Mouse (Mus musculus) limb, embryonic 13.5 days (tissue): ENCODE measurements at regions not wholly inside any gene's neighbourhood (a gene's known extent, or its start where the extent isn't known, plus 50 kb on each side); places are given as distances from the start of the nearest gene placed in this dataset.

ENCODE experiments used
- ATAC-seq: fragments of 200-750 bp; cut with Nextera tagmentation; 2 replicates; pipeline ENCODE4 v1.8.0; 2017; ENCODE audit warnings: low read depth, moderate number of reproducible peaks, moderate TSS enrichment; ENCODE audit not compliant: low FRiP score
- H3K27ac ChIP-seq: fragments of 300-500 bp; sonication (generic); 2 replicates; pipeline ENCODE4 v1.5.1; 2015; ENCODE audit warnings: inconsistent platforms, mild to moderate bottlenecking, moderate library complexity
- H3K27me3 ChIP-seq: fragments of 300-500 bp; sonication (generic); 2 replicates; pipeline ENCODE4 v1.6.1; 2015; ENCODE audit warnings: mild to moderate bottlenecking, inconsistent platforms
- H3K36me3 ChIP-seq: fragments of 300-500 bp; sonication (generic); 2 replicates; pipeline ENCODE4 v1.6.1; 2015; ENCODE audit warnings: inconsistent platforms, mild to moderate bottlenecking, moderate library complexity
- H3K4me1 ChIP-seq: fragments of 300-500 bp; sonication (generic); 2 replicates; pipeline ENCODE4 v1.6.1; 2015; ENCODE audit warnings: inconsistent platforms
- H3K4me2 ChIP-seq: fragments of 300-500 bp; sonication (generic); replicated peaks from 2 replicates; pipeline ENCODE4 v1.6.1; 2015; ENCODE audit warnings: inconsistent platforms, mild to moderate bottlenecking, moderate library complexity
- H3K4me3 ChIP-seq: fragments of 300-500 bp; sonication (generic); 2 replicates; pipeline ENCODE4 v1.5.1; 2015; ENCODE audit warnings: moderate library complexity, mild to moderate bottlenecking, inconsistent platforms
- H3K9ac ChIP-seq: fragments of 300-500 bp; sonication (generic); 2 replicates; pipeline ENCODE4 v1.6.1; 2015; ENCODE audit warnings: mild to moderate bottlenecking, inconsistent platforms
- H3K9me3 ChIP-seq: fragments of 300-500 bp; sonication (generic); 2 replicates; pipeline ENCODE4 v1.6.1; 2016; ENCODE audit warnings: inconsistent platforms
- WGBS: fragments of 180-500 bp; shearing (Covaris S2); methylation state at CpG from one replicate; pipeline ENCODE4 v1.1.7; 2015; 5-methylcytosine and 5-hydroxymethylcytosine counted together

DNA sequence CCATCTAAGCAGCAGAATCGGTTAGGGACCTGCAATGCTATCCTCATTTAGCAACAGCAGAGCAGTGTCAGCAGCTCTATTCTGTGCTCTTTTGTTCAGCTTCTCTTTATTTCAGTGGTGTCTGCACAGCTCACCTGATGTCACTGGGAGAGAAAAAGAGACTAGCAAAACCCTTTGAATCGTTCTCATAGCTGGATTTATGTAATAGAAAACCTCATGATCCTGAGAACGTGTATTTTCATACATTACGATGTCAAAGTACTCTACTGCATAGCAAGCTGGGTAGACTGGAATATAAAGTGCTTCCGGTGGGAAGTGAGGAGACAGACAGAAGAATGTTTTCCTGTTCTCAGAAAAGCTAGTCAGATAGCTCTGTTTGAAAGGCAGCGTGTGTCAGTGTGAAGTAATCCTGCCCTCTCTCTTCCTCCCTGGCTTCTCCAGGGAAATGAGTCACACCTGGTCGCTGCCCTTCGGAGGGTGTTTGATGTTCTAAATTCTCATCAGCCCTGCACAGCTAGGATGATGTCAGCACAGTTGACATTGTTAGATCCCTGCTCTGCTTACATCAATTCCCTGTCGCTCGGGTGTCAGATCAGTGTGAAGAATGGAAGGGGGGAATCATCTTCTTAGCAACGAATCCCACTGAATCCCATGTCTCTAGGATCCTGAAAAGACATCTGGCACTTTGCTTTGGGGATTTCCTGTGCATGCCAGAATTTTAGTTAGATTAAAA is 129.6 kb upstream of the Zbtb20 start:
- no peaks in the 10 kb centered on the region for H3K27me3 ChIP-seq
- no peak for ATAC-seq
- no peak overlapping the region for H3K4me3 ChIP-seq
- H3K4me1 ChIP-seq: peaks cover 4% of the 10 kb centered on the region
- no peaks in the 10 kb centered on the region for H3K9me3 ChIP-seq
- no peak overlapping the region for H3K4me2 ChIP-seq
- 52% methylated on average over 11 of the region's 11 CpGs for WGBS
- no peaks in the 10 kb centered on the region for H3K36me3 ChIP-seq
- no peak overlapping the region for H3K9ac ChIP-seq
- no peak overlapping the region for H3K27ac ChIP-seq

DNA sequence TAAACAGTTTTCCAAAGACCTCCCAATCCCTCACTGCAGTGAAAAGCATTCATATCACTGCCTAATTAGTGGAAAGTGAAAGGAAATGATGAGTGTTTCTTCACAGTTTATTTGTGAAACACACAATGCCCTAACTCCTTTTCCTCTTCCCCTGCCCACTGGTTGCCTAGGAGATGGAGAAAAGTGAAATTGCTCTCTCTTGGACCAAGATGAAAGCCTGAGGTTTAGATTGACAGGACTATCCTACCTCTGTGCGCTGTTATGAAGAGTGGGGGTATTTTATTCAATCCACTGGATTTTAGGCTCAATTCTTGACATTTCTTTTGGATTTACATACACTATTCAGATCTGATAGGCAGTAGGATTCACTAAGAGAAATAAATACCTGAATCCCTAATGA is 132.1 kb upstream of the Zbtb20 start:
- ATAC-seq: no peak
- H3K4me2 ChIP-seq: no peak overlapping the region

DNA sequence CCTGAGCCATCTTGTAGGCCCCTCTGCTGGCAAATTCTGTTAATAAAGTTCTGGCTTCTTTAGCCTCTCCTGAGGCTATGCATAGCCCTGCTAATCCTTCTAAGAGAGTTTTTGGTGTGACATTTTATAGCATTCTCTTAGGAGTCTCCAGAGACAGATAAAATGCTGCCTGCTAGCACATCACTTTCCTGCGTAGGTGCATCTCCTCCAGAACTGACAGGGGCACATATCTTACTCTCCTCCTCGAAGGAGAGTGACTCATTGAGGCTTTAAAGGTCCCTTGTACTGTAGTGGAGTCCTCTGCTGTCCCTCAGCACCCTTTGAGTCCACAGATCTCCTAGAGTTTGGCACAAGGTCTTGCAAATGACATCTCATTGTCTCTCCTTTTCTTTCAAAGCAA is 132.6 kb upstream of the Zbtb20 start:
- 65% methylated on average over 2 of the region's 2 CpGs for WGBS
- no peaks in the 10 kb centered on the region for H3K27me3 ChIP-seq
- no peak overlapping the region for H3K4me3 ChIP-seq
- no peak overlapping the region for H3K27ac ChIP-seq
- no peak for ATAC-seq
- no peak overlapping the region for H3K4me2 ChIP-seq
- peaks cover 4% of the 10 kb centered on the region for H3K4me1 ChIP-seq
- no peaks in the 10 kb centered on the region for H3K9me3 ChIP-seq
- H3K9ac ChIP-seq: no peak overlapping the region
- no peaks in the 10 kb centered on the region for H3K36me3 ChIP-seq

More for the DNA sequence above, 132.1 kb upstream of the Zbtb20 start:
- no peak overlapping the region for H3K4me3 ChIP-seq
- no peaks in the 10 kb centered on the region for H3K36me3 ChIP-seq
- peaks cover 4% of the 10 kb centered on the region for H3K4me1 ChIP-seq
- 87% methylated on average over 1 of the region's 1 CpGs for WGBS
- H3K27ac ChIP-seq: no peak overlapping the region
- H3K9me3 ChIP-seq: no peaks in the 10 kb centered on the region
- no peaks in the 10 kb centered on the region for H3K27me3 ChIP-seq
- no peak overlapping the region for H3K9ac ChIP-seq

DNA sequence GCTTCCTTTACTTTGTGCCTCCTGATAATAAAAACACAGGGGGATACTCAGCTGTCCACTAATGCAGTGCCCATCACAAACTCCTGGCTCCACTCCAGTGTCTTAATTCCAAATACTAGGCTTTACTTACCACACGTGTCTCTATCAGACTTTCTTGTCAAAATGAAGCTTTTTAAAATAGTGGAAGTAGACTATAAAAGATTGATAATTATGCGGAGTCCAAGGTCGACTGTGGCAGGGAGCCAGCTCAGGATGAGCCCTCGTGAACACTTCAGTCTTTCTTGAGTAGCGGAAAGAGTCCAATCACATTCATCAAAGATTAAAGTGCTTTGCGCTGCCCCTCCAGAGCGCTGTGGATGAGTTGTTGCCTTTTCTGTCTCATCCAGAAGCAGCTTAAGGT is 147.9 kb upstream of the Zbtb20 start:
- ATAC-seq: no peak
- no peak overlapping the region for H3K4me3 ChIP-seq
- WGBS: 89% methylated on average over 7 of the region's 7 CpGs
- no peaks in the 10 kb centered on the region for H3K4me1 ChIP-seq
- no peaks in the 10 kb centered on the region for H3K27me3 ChIP-seq
- no peak overlapping the region for H3K4me2 ChIP-seq
- H3K9ac ChIP-seq: no peak overlapping the region
- no peak overlapping the region for H3K27ac ChIP-seq
- no peaks in the 10 kb centered on the region for H3K36me3 ChIP-seq
- no peaks in the 10 kb centered on the region for H3K9me3 ChIP-seq

DNA sequence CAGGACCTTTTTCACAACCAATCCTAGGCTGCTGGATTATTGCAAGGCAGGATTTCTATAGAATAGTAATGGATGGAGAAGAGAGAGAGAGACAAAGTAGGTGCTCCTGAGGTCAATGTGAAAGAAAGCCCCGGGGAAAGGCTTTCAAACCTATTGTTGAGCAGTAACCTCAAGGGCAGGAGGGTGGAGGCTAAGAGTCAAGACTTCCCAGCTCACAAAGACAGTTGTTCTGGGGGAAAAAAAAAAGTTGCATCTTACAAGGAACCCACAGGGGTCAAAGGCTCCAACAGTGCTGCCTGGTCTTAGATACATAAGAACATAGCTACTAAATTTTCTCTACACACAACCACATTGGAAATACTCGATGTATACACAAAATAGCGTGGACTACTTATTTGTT is 155.8 kb upstream of the Zbtb20 start:
- no peak overlapping the region for H3K9ac ChIP-seq
- WGBS: 87% methylated on average over 3 of the region's 3 CpGs
- no peak for ATAC-seq

DNA sequence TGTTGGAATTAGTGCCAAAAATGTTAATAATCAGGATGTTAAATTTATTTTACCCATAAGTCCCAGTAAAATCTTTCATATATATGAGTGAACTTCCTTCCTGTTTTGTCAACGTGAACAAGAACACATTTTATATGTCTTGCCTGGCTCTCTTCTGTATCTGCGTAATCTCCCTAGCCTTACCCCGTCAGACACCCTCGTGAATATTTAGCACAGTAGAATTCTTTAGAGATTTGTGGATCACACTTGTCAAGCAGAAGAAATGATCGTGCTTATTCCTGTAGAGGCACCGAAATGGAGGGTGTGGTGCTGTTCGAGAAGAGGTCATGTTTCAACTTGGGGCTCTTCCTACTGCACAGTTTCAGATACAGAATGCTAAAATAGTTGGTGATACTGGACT is 157.2 kb upstream of the Zbtb20 start:
- Histone ChIP-seq H3K27me3 (no peaks in the 10 kb centered on the region), H3K4me2 (no peak overlapping the region), H3K9me3 (no peaks in the 10 kb centered on the region), H3K27ac (no peak overlapping the region), H3K9ac (no peak overlapping the region), H3K4me3 (no peak overlapping the region), H3K36me3 (no peaks in the 10 kb centered on the region), H3K4me1 (no peaks in the 10 kb centered on the region; the same call in 1 of the 2 replicates)
- 77% methylated on average over 7 of the region's 7 CpGs for WGBS
- ATAC-seq: no peak

More for the DNA sequence above, 155.8 kb upstream of the Zbtb20 start:
- Histone ChIP-seq H3K4me3 (no peak overlapping the region), H3K4me2 (no peak overlapping the region), H3K27ac (no peak overlapping the region), H3K27me3 (no peaks in the 10 kb centered on the region), H3K9me3 (no peaks in the 10 kb centered on the region), H3K4me1 (no peaks in the 10 kb centered on the region; the same call in 1 of the 2 replicates), H3K36me3 (no peaks in the 10 kb centered on the region)

DNA sequence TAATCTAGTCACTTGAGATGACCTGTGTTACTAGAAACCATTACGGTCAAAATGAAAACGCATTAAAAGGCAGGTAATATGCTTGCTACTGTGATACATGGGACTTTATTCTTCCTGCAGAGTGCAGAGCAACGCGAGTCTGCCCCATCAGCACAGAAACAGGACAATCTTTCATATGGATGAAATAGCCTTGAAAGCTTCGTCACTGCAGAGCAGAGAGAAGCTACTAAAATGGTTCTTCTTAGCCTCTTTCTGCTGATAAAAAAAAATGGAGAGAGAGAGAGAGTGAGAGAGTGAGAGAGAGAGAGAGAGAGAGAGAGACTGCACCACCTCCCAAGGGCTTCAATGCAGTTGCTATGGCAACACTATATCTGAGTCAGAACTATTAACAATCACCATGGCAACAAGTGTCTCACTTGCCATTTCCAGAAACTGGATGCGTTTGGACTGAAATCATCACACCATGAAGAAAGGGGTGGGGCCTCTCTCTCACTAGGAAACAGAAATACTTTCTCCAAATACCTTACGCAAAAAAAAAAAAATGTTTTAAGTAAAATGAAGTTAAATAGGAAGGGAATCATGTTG is 157.8 kb upstream of the Zbtb20 start:
- Histone ChIP-seq H3K9ac (no peak overlapping the region), H3K4me2 (no peak overlapping the region), H3K36me3 (no peaks in the 10 kb centered on the region), H3K27ac (no peak overlapping the region), H3K4me1 (no peaks in the 10 kb centered on the region; the same call in 1 of the 2 replicates), H3K9me3 (no peaks in the 10 kb centered on the region), H3K4me3 (no peak overlapping the region), H3K27me3 (no peaks in the 10 kb centered on the region)
- ATAC-seq: peak; percentile 51
- WGBS: 75% methylated on average over 7 of the region's 7 CpGs

DNA sequence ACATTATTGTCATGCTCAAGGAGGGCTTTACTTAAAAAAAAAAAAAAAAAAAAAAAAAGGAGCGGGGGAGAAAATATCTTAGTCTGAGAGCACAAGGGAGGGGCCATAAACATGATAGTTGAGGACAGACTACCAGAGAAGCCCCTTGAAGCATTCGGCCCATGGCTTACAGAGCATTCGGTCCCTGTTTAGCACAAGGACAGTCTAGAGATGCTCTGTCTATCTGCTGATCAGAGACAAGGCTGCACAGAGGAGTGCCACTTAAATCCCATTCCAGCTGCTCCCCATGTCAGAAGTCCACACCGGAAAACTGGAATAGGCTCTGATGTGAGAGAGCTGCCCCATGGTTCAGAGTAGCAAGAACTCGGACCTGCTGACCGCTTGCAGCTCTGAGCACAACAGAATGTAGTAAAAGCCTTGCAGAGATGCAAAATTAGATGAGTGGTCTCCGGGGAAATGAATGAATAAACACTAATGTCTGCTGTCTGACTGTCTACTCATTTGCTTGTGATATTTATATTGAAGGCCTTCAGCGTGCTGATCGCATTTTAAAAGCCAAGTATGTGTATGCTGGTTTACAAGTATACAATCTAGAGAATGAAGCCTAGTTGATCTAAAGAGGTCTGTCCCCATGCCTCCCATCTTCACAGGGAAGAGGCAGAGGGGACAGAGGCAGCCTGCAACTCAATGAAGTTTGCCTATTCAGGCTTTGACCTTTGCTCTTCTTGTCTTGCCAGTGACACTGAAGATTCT is 158.4 kb upstream of the Zbtb20 start:
- no peaks in the 10 kb centered on the region for H3K36me3 ChIP-seq
- H3K27me3 ChIP-seq: no peaks in the 10 kb centered on the region
- no peak overlapping the region for H3K27ac ChIP-seq
- H3K4me2 ChIP-seq: no peak overlapping the region
- no peak overlapping the region for H3K4me3 ChIP-seq
- no peak overlapping the region for H3K9ac ChIP-seq
- 92% methylated on average over 9 of the region's 9 CpGs for WGBS
- no peak for ATAC-seq
- H3K9me3 ChIP-seq: no peaks in the 10 kb centered on the region
- H3K4me1 ChIP-seq: no peaks in the 10 kb centered on the region; the same call in 1 of the 2 replicates

DNA sequence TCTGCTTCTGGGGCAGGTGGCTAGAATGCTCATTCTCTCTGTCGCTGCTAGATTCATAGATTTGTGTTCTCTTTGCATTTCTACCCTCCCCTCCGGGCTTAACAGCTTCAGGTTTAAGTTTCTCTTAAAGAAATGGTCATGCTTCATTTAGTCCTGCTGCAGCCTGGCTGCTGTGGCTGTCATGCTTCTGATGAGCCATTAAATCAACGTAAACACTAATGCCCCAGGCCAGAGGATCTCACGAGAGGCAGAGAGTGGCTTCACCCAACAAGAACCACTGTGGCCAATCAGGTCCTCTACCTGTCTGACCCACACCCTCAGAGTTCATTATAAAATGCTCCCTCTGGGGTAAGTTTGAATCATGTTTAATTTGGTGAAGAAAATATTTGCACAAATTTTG is 173.0 kb upstream of the Zbtb20 start:
- 39% methylated on average over 4 of the region's 4 CpGs for WGBS
- ATAC-seq: no peak
- no peaks in the 10 kb centered on the region for H3K36me3 ChIP-seq
- no peaks in the 10 kb centered on the region for H3K4me1 ChIP-seq
- no peak overlapping the region for H3K27ac ChIP-seq
- H3K4me2 ChIP-seq: no peak overlapping the region
- H3K9me3 ChIP-seq: no peaks in the 10 kb centered on the region
- H3K4me3 ChIP-seq: no peak overlapping the region
- H3K9ac ChIP-seq: no peak overlapping the region
- H3K27me3 ChIP-seq: no peaks in the 10 kb centered on the region

DNA sequence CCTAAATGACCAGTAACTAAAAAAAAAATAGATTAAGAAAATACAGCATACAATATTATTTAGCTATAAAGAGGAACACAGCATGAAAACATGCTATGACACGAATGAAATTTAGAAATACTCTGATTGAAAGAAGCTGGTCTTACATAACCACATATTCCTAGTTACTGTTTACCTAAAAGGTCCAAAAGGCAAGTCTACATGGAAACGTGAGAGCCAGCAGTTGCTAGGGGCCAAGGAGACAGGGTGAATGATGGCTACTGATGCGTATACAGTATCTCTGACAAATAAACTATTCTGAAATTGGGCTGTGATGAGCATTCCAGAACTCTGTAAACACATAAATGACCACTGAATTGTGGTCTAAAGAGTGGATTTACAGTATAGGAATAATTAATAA is 194.5 kb upstream of the Zbtb20 start:
- Histone ChIP-seq H3K4me3 (no peak overlapping the region), H3K27me3 (no peaks in the 10 kb centered on the region), H3K4me1 (no peaks in the 10 kb centered on the region), H3K4me2 (no peak overlapping the region), H3K36me3 (no peaks in the 10 kb centered on the region), H3K9me3 (no peaks in the 10 kb centered on the region), H3K9ac (no peak overlapping the region), H3K27ac (no peak overlapping the region)
- 80% methylated on average over 3 of the region's 3 CpGs for WGBS
- ATAC-seq: no peak

DNA sequence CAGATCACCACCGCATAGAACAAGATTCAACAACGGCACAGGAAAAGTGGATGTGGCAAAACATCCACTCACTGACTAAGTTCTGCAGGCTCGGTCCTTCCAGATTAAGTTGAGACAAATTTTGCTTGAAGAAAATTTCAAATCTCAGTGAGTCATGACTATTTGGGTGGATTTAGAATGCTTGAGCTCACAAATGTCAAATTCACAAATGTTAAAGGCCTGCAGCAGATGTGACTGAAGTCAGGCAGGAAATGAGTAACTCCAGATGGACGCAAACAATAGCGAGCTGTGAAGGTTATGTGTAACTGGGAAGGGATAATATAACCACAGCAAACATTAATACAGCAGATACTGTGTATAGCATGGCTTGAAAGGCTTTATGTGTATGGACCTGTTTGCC is 198.5 kb upstream of the Zbtb20 start:
- H3K4me2 ChIP-seq: no peak overlapping the region
- no peak overlapping the region for H3K27ac ChIP-seq
- no peaks in the 10 kb centered on the region for H3K36me3 ChIP-seq
- H3K9me3 ChIP-seq: no peaks in the 10 kb centered on the region
- no peak for ATAC-seq
- H3K27me3 ChIP-seq: no peaks in the 10 kb centered on the region
- H3K4me3 ChIP-seq: no peak overlapping the region
- no peaks in the 10 kb centered on the region for H3K4me1 ChIP-seq
- H3K9ac ChIP-seq: no peak overlapping the region
- WGBS: 70% methylated on average over 5 of the region's 5 CpGs

DNA sequence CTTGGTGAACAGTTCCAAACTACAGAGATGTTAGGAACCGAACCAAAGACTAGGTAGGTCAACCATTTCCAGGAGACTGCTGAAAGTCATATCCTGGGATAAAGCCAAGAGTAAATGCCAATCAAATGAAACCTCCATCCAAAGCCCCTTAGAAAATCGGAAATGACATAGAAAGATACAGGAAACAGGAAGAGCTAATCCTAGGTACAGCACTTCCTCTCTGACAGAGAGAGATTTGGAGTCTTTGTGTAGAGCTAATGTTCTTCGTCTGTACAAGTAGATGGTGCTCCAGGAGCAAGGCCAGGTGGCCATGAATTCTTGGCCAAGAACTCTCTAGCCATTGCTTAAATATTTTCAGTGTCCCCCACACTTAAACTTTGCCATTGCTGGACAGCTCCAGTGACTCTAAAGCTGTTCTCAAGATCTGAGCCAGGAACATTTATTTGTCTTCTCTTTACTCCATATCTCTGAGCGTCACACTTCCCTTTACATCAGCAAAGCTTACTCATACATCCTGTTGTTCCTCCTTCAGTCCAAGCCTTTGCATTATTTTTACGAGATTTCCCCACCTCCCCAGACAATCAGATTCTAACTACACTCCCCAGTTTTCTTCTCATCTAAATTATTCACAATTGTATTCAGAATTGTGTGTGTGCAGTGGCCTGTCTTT is 199.1 kb upstream of the Zbtb20 start:
- Histone ChIP-seq H3K36me3 (no peaks in the 10 kb centered on the region), H3K9me3 (no peaks in the 10 kb centered on the region), H3K27ac (no peak overlapping the region), H3K4me2 (no peak overlapping the region), H3K4me1 (no peaks in the 10 kb centered on the region), H3K27me3 (no peaks in the 10 kb centered on the region), H3K9ac (no peak overlapping the region), H3K4me3 (no peak overlapping the region)
- ATAC-seq: no peak
- WGBS: 80% methylated on average over 5 of the region's 5 CpGs
